Mouse (Mus musculus): ENCODE measurements at regions not wholly inside any gene's neighbourhood (a gene's known extent, or its start where the extent isn't known, plus 50 kb on each side); places are given as distances from the start of the nearest gene placed in this dataset.

- TF ChIP-seq CTCF (IDR thresholded peaks at IDR 0.05; ENCODE audit: borderline replicate concordance, insufficient read depth, low read depth, low read length) (peak; percentile 35; the same call in 1 of the 2 replicates), POLR2A (IDR thresholded peaks at IDR 0.05; ENCODE audit: borderline replicate concordance, insufficient read depth, low read length) (no peak)
These were observed 238.4 kb upstream of the Rps6ka3 start for GRCm38 (mm10) chrX:158971726-158972125.
